Mouse (Mus musculus) E14TG2a.4 (cell line): ENCODE results near the gene Gale.

ENCODE experiments used
- CTCF ChIP-seq: conservative IDR thresholded peaks from 2 replicates; pipeline ENCODE4 v1.5.1; 2014; ENCODE audit warnings: low read length
- NANOG ChIP-seq: IDR thresholded peaks from 2 replicates; pipeline ENCODE4 v1.6.1; 2014; ENCODE audit warnings: borderline replicate concordance, low read length, mixed read lengths
- POU5F1 ChIP-seq: IDR thresholded peaks from 2 replicates; pipeline ENCODE4 v1.6.1; 2014; ENCODE audit warnings: low read length, borderline replicate concordance

- TF ChIP-seq CTCF = no peak
- TF ChIP-seq POU5F1 = no peak
- TF ChIP-seq NANOG = no peak
Measured at GRCm38 (mm10) chr4:135966283-135966682, 2.8 kb downstream of the Gale start.
